Mouse (Mus musculus) small intestine, adult 2 months (tissue): ENCODE results near the gene Amfr.

Experiments used
- CTCF ChIP-seq: fragments of 200-500 bp; IDR thresholded peaks from 2 replicates; pipeline ENCODE4 v1.5.1; 2012; ENCODE audit warnings: low read depth, mild to moderate bottlenecking, control low read depth, inconsistent platforms, low read length, moderate library complexity, mixed read lengths; ENCODE audit not compliant: insufficient replicate concordance, insufficient read length; ENCODE audit errors: extremely low read depth
- POLR2A ChIP-seq: fragments of 200-500 bp; IDR thresholded peaks from 2 replicates; pipeline ENCODE4 v1.6.1; 2012; ENCODE audit warnings: low read depth, mild to moderate bottlenecking, control low read depth, inconsistent platforms, low read length, moderate library complexity

GRCm38 (mm10) chr8:93923897-93924334 lies 88.7 kb downstream of the Amfr start:
- TF ChIP-seq POLR2A (no peak), CTCF (no peak)
